Mouse (Mus musculus): ENCODE measurements around the gene Gca.
"Not testable (repeated sequence)": the region's sequence is repeated elsewhere in the genome, so short reads cannot be mapped to it uniquely, and the experiment has no call there.

Gene Gca

DNA sequence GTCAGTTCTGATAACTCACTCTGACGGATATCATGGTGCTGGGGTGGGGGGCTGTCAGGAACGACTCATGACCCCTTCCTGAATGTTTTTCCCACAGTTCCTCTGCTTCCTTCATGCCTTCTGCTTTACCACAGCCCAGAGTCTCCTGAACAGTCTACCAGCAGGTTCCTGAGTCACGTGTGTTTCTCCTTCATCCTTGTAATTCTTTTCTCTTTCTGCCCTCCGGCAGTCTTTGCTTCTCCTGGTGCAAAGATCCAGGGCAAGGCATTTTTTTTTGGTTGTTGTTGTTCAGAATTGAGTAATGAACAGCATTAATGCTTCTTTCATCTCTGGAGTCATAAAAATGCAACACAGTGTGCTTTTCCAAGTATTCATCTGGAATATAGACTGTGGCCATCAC lies 6.7 kb downstream of the Gca start:
- no peak for DNase-seq

DNA sequence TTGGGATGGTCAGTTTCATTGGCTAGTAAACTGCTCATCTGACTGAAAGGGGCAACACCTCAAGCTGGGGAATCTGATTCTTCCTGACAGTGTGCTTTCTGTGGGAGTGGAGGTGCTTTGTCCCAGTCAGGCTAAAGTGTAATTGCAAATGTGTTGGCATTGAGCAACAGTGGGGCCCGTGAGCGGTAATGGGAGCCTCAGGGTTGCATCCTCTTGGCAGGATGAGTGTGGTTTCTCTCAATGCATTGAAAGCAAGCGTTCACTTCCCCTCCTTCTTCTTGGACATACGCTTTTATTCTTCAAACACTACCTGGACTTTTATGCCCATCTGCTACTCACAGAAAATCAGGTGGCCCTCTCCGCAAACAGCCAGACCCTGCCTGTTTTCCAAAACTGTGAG lies 8.7 kb downstream of the Gca start:
- no peak for DNase-seq

DNA sequence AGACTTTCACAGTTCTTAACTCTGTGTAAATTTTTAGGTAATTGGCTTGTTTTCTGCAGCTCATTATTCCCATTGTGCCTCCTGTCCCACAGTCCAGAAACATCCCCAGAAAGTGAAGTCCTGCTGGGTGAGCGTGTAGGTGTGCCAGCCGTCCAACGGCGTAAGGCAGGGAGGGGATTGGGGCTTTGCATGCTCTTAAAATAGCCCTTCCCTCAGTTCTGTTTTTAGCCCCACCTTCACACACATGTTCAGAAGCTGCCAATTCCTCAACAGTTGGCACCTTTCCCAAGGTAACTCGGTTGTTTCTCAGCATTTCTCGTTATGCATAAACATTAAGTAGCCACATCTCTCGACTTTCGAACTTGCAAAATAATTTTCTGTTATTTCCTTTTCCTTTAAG lies 17.6 kb downstream of the Gca start:
- no peak for DNase-seq

GRCm38 (mm10) chr2:62684989-62685595 lies 21.0 kb downstream of the Gca start:
- no peak for DNase-seq

- DNase-seq: no peak
Measured at GRCm38 (mm10) chr2:62685934-62686333, 21.8 kb downstream of the Gca start.

DNA sequence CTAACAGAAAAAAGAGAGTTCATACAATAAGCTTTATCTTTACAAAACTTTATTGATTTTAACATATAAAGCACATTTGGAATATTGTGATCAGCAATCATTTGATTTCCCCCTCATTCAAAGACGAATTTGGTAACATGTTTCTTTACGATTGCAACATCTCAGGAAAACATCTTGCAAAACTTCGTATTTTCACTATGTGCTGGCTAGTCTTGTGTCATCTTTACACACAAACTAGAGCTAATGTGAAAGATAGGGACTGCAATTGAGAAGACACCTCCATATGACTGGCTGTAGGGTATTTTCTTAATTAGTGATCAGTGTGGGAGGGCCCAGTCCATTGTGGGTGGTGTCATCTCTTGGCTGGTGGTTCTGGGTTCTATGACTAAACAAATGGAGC lies 42.2 kb downstream of the Gca start:
- no peak for DNase-seq

DNA sequence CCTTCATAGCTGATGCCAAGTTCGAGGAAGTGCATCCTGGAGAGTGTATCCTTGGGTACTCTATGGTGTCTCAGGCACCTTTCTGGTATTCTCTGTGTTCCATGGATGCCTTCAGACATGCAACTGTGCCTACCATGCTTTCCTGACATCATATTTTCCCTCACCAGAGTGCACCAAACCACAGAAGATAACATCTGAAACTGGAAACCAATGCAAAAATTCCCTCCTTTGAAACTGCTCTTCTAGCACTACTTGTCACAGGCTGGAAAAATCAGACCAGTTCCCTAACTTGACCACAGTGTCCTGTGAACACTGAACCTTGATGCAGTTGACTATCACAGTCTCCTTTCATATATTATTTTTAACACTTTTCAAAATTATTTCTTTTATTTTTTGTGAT lies 45.5 kb downstream of the Gca start:
- DNase-seq: no peak

GRCm38 (mm10) chr2:62714362-62714761 lies 50.3 kb downstream of the Gca start:
- DNase-seq: not testable (repeated sequence)

DNA sequence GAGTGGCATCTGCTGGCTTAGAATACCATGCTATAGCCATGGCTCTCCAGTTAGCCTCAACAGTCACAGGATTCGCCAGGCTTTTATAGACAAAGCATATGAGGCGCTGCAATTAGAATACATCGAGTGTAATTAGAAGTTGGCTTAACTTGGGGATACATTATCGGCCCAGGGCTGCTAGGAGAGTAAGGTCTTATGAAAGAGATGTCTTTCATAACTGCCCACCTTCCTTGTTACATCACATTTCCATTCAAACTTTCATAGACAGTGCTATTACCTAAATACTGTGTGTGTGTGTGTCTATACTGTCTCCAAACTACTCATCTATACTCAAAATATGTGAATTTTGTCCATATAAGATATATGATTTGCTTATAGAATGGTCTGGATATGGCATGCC lies 51.2 kb downstream of the Gca start:
- no peak for DNase-seq

GRCm38 (mm10) chr2:62717270-62717669 lies 53.2 kb downstream of the Gca start:
- no peak for DNase-seq

DNA sequence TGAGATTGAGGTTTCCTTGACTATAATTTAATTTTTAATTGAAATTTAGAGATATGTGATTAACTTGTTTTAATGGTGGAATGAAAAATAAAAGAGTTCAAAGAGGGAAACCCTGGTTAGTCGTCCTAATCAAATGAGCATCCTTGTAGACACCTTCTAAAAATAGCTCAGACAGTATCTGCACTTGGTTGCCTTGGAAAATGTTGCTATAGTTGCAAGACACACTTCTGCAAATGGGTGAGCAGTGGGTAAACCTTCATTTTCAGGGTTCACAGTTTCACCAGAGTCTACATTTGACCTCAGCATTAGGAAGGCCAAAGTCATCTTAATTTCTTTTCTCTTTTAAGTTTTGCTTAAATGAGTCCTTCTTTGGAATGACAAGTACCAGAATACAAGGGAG lies 54.3 kb downstream of the Gca start:
- no peak for DNase-seq

- no peak for DNase-seq
Measured at GRCm38 (mm10) chr2:62725946-62726345, 61.9 kb downstream of the Gca start.

DNA sequence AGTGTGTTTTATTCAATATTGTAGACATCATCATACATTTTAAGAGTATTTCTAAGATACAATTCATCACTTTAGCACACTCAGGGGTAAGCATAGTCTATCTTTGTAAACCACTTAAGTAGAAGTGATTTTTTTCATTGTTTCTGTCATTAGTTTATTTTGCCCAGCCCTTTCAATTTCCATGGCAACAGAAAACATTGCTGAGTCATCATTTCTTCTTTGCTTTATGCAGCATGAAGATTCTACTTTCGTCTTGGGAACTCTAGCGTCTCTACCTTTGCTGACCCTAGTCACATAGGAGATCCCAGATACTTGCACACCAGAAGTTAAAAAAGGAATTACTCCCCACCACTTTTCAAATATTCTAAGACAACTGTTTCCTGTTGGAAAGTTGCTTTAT lies 63.6 kb downstream of the Gca start:
- no peak for DNase-seq

DNA sequence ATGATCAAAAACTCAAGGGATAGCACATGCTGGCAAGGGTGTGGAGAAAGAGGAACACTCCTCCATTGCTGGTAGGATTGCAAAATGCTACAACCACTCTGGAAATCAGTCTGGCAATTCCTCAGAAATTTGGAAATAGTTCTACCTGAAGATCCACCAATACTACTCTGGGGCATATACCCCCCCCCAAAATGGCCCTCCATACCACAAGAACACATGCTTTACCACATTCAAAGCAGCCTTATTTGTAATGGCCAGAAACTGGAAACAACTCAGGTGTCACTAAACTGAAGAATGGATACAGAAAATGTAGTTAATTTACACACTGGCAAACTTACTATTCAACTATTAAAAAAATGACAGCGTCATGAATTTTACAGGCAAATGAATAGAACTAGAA lies 66.6 kb downstream of the Gca start:
- no peak for DNase-seq

DNA sequence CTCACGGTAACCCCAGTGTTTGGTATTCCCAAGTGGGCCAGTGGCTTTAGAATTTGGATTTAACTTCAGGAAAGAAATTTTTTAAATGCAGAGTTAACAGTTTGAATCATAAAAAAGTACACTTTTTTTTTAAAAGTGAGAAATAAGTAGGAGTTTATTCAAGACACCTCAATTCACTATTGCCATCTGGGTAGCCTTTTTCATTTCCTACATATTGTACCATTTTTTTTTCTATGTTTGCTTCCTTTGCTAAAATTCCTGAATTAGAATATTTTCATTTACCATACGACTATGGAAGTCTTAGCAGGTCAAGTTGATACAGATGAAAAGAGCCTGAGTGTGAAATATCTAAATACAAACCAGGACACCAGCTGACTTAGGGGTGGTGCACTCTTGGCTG lies 79.0 kb downstream of the Gca start:
- no peak for DNase-seq
